Mouse (Mus musculus): ENCODE results near the gene 2310007B03Rik.
"Not testable (repeated sequence)": the region's sequence is repeated elsewhere in the genome, so short reads cannot be mapped to it uniquely, and the experiment has no call there.

The 2310007B03Rik gene

DNA sequence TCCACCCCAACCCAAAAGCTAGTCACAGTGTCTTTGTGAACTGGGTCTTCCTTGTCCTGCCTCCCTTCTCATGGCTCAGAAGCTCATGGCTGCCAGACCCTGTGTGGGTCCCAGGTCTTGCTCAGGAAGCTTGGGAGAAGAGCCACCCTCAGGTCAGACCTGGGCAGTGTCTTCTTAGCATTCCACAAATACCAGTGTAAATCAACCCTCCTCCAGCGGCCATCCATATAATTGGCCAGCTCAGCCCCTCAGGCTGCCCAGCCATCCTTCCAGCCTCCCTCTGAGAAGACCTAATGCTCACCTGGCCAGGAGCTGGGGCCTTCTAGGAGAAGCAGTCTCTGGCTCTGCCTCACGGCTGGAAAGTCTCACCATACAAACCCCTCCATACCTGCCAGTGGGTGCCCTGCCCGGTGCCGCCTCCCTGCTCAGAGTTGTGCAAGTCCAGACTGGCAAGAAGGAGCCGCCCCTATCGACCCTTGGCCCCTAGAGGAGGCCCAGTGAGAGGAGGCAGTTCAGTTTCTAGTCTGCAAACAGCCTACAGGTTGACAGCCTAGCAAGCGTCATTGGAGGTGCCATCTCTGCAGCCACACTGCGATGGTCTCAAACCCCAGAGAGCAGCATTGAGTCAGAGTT, at the start of gene 2310007B03Rik:
2310007B03Rik (minus strand) TSS at position 448 of the 633 bp plus-strand sequence.
- DNase-seq = peak; percentile 74

GRCm38 (mm10) chr1:93210213-93210641, 49.5 kb upstream of the 2310007B03Rik start:
- DNase-seq = peak; percentile 84

- DNase-seq = no peak
Measured at GRCm38 (mm10) chr1:93207536-93208064, 46.9 kb upstream of the 2310007B03Rik start.

- no peak for DNase-seq
Measured at GRCm38 (mm10) chr1:93206277-93206970, 45.7 kb upstream of the 2310007B03Rik start.

- DNase-seq = no peak
Measured at GRCm38 (mm10) chr1:93197916-93198315, 37.2 kb upstream of the 2310007B03Rik start.

GRCm38 (mm10) chr1:93197454-93197853, 36.7 kb upstream of the 2310007B03Rik start:
- not testable (repeated sequence) for DNase-seq

GRCm38 (mm10) chr1:93194961-93195360, 34.2 kb upstream of the 2310007B03Rik start:
- no peak for DNase-seq

DNA sequence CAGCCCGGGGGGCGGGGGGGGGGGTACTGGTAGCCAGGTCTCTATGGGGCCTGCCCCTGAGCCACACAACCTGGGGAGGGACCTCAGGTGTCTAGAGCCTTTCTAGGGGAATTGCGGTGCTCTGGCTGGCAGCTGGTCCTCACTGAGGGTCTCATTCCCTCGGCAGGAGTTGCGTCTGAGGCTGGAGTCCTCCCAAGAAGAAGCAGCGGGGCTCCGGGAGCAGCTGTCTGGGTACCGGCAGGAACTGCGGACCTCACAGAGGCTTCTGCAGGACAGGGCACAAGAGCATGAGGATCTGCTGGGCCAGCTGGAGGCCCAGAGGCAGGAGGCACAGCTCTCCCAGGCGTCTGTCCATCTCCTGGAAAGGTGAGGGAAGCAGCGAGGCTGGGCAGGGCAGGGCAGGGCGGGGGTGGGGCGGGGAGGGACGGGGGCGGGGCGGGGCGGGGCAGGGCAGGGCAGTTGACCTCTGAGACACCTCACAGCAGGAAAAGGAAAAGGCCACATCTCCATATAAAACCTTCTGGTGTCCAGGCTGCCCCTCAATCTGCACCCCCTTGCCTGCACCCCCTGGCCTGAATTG, 30.1 kb upstream of the 2310007B03Rik start:
- DNase-seq = no peak

DNA sequence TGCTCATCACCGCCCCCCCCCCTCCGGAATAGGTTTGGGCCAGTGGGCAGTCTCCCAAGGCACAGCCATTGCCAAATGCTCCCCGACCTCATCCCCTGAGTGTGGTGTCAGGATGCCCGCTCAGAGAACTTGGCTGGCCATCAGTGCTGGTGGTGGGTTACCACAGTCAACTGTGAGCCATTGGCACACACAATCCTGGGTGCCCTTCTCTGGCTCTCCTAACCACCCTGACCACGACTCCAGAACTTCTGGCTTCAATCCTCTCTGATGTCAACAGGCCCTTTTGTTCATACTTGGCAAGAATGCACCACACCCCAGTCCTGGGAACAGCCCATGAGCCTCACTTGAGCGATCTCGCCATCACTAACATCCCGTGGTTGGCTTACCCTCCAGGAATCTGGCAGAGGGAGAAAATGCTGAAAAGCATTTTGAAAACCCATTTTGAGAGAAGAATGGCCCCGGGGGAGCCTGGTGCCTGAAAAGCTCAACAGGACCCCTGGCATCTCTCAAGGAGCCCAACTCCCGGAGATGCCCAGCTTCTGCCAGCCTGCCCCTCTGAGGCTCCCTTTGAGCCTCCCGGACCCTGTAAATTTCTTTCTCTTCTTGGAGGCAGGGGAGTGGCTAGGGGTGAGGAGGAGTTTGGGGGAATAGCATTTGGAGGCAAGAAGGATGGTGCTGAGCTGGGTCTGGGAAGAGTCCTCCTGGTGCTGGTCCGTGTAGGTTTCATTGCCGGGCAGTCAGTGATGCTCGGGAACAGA, 23.5 kb upstream of the 2310007B03Rik start:
- DNase-seq = no peak

- no peak for DNase-seq
Measured at GRCm38 (mm10) chr1:93182281-93182680, 21.5 kb upstream of the 2310007B03Rik start.

DNA sequence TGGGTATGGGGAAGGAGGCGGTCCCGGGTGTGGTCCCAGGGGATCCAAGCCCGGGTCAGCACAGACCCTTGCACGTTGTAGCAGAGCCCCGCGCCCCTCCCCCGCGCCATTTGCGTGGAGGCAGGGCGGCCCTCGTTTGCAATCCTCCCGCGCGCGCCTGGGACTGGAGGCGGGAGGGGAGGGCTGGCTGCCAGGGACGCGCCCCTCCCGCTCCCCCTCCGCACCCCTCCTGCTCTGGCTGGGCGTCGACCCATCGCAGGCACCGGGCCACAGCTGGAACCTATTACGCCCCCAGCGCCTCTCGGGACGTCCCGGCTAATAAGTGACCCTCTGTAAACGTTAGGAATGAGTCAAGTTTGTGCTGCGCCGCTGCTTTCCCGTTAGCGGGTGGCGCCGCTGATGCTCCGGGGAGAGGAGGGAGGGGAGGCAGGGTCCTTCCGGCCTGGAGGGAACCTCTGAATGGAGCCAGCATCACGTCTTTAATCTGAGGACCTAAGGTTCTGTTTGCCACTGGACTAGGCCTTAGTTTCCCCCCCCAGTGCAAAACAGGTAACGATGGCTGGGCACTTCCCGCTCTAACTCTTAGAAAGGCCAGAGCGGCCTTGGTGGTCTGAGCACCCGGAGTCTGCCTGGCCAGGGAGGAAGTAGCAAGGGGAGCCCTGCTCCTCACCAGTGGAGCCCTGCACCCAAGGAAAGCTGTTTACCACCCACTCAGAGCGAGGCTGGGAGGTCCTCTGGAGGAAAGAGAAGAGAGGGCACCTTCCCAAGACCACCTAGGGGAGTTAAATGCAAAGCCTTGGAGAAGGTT, 16.0 kb upstream of the 2310007B03Rik start:
- peak; percentile 89 for DNase-seq

DNA sequence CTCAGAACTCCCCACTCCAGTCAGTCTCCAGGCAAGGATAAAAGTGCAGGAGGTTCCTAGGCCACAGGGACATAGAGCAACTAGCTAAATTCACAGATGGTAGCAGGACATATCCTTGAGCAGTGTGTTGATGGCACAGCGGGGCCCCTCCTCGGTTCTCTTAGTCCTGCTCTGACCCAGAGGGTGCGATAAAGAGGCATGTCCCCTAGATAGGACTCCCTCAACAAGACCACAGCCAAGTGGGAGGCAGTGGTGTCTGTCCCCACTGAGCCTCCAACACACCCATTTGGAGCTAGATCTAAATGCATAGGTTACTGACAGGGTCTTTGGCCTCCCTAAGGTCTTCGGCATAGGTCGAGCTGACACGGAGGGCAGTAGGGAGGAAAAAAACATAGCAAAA, 15.1 kb upstream of the 2310007B03Rik start:
- DNase-seq = no peak

DNA sequence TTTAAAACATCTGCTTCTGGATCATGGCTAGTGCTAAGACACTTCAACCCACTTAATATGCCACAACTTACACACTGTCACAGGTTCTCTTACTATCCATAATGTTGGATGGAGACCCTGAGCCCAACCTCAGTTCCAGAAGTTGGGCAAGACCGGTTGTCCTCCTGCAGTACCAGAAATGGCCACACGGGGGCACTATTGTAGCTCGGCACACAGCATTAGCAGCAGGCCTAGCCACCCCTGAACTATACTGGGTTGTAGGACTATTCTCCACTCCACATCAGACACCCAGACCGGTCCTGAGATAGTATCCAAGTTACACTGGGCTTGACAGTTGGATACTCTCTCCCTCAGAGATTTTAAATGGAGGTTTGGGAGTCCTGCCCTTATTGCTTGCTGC, 13.7 kb upstream of the 2310007B03Rik start:
- DNase-seq = peak; percentile 91

DNA sequence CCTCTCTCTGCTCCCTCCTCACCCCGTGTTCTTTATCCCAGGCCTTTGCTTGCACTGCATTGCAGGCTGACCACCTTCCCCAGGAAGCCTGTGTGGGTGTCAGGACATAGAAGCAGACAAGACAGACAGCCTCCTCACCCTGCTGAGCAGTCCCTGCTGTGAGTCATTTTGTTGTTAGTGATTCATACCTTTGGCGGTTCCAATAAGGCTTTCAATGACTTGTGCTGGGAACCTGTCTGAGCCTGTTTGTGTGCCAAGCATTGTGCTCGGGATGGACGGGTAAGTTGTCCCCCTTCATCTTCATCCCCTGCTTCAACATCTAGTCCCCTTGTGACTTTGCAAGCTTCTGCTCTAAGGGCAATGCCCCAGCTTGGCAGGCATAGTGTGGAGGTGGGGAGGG, 12.9 kb upstream of the 2310007B03Rik start:
- DNase-seq = no peak

DNA sequence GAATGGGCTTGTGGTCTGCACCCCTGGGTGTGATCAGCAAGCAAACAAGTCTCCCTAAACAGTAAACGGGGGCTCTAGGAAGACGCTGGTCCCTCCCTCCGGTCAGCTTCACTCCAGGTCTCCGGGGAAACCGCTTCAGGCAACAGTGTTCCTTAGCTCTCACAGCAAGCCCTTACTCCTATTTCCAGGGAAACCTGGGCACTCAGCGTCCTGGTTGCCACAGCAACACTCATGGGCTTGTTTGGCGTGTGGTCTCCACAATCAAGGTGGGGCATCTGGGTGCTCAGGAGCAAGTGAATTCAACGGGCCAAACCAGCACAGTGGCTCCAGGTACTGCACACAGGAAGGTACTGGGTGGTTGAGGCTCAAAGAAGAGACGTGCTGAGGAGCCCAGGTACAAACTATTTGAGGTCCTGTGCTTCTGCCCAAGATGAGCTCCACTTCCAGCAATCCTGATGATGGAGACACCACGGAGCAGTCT, 7.6 kb upstream of the 2310007B03Rik start, which contains the start of gene Crocc2:
Crocc2 (plus strand) TSS at position 431 of the 481 bp plus-strand sequence.
- DNase-seq = no peak

- no peak for DNase-seq
Measured at GRCm38 (mm10) chr1:93166346-93167079, 5.8 kb upstream of the 2310007B03Rik start.

DNA sequence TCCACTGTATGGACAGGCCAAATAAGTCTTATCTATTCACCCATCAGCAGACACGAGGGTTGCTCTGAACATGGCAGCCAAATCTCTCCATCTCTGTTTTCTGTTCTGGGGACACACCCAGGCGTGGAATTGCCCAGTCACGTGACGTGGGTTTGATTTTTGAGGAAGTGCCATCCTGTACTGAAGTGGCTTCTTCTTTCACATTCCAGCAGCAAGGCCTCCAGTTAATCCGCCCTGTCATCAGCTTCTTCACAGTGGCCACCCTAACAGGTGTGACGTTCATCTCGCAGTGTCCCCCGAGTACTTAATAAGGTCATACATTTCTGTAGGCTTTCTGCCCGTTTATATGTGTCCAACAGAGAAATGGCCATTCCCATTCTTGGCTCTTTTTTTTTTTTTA, 4.7 kb upstream of the 2310007B03Rik start:
- DNase-seq = no peak

- no peak for DNase-seq
Measured at GRCm38 (mm10) chr1:93162588-93162987, 1.8 kb upstream of the 2310007B03Rik start.

- no peak for DNase-seq
Measured at GRCm38 (mm10) chr1:93161921-93162320, 1.2 kb upstream of the 2310007B03Rik start.

DNA sequence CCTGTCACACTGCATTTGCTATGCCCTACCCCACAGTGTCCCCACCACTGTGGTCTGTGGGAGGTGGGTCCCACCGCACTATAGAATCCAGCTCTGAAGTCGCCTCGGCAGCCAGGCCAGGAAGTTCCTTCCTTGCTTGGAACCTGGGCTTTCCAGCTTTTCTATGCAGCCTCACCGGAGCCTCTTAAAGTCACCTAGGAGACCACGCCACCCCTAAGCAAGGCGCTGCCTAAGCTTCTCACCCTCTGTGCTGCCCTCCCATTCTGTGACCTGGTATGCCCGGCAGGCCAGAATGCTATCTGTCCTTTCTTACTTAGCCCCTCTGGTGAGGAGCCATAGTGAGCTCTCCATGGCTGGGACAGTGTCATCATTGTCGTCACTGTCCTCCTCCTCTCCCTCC, 602 bp upstream of the 2310007B03Rik start:
- DNase-seq = no peak

Data from kidney, postnatal 10 days (tissue).